Mouse (Mus musculus) midbrain, embryonic 15.5 days (tissue): ENCODE data around the gene 1700011L22Rik. TPM values are rescaled to one million over a fixed set of nuclear protein-coding genes. Genes with fewer than 3 reads are reported as not detected.

Experiments
- ATAC-seq: fragments of 200-750 bp; cut with Nextera tagmentation; replicated peaks from 2 replicates; pipeline ENCODE4 v1.8.0; 2017; ENCODE audit warnings: moderate TSS enrichment
- H3K27ac ChIP-seq: fragments of 300-500 bp; sonication (generic); 2 replicates; pipeline ENCODE4 v1.5.1; 2015; ENCODE audit warnings: mild to moderate bottlenecking, inconsistent platforms
- H3K27me3 ChIP-seq: fragments of 300-500 bp; sonication (generic); replicated peaks from 2 replicates; pipeline ENCODE4 v1.6.1; 2015; ENCODE audit warnings: inconsistent platforms
- H3K36me3 ChIP-seq: fragments of 300-500 bp; sonication (generic); replicated peaks from 2 replicates; pipeline ENCODE4 v1.6.1; 2015; ENCODE audit warnings: inconsistent platforms
- H3K4me1 ChIP-seq: fragments of 300-500 bp; sonication (generic); 2 replicates; pipeline ENCODE4 v1.6.1; 2015; ENCODE audit warnings: inconsistent platforms
- H3K4me2 ChIP-seq: fragments of 300-500 bp; sonication (generic); 2 replicates; pipeline ENCODE4 v1.6.1; 2015; ENCODE audit warnings: inconsistent platforms, mild to moderate bottlenecking, moderate library complexity
- H3K4me3 ChIP-seq: fragments of 300-500 bp; sonication (generic); 2 replicates; pipeline ENCODE4 v1.5.1; 2015; ENCODE audit warnings: mild to moderate bottlenecking, inconsistent platforms
- H3K9ac ChIP-seq: fragments of 300-500 bp; sonication (generic); 2 replicates; pipeline ENCODE4 v1.6.1; 2015; ENCODE audit warnings: mild to moderate bottlenecking, inconsistent platforms
- H3K9me3 ChIP-seq: fragments of 300-500 bp; sonication (generic); 2 replicates; pipeline ENCODE4 v1.6.1; 2016; ENCODE audit warnings: inconsistent platforms
- WGBS: fragments of 180-500 bp; shearing (Covaris S2); methylation state at CpG from one replicate; pipeline ENCODE4 v1.1.7; 2015; ENCODE audit warnings: mixed read lengths; 5-methylcytosine and 5-hydroxymethylcytosine counted together
- polyA plus RNA-seq: library from polyadenylated mRNA; unstranded; fragments of >200 nt; fragmentation: Nextera tagmentation; extraction: Ambion mirVana; gene quantifications from 2 replicates; pipeline ENCODE4 v1.2.1, GENCODE M21; 2015

1700011L22Rik gene
- polyA plus RNA-seq, 1 experiment from 2014 or later, result not detected

GRCm38 (mm10) chr8:79227194-79227593, 21.2 kb downstream of the 1700011L22Rik start:
- Histone ChIP-seq H3K4me1 (no peaks in the 10 kb centered on the region), H3K36me3 (no peaks in the 10 kb centered on the region), H3K9me3 (no peaks in the 10 kb centered on the region), H3K27ac (no peak overlapping the region), H3K4me2 (no peak overlapping the region), H3K4me3 (no peak overlapping the region), H3K27me3 (no peaks in the 10 kb centered on the region), H3K9ac (no peak overlapping the region)
- 78% methylated on average over 4 of the region's 4 CpGs for WGBS
- no peak for ATAC-seq

- WGBS, result 92% methylated on average over 3 of the region's 3 CpGs
Measured at GRCm38 (mm10) chr8:79226046-79226445, 22.3 kb downstream of the 1700011L22Rik start.

GRCm38 (mm10) chr8:79225586-79225985, 22.8 kb downstream of the 1700011L22Rik start:
- H3K9me3 ChIP-seq, result no peaks in the 10 kb centered on the region
- H3K27ac ChIP-seq, result no peak overlapping the region
- H3K4me1 ChIP-seq, result no peaks in the 10 kb centered on the region
- WGBS, result 88% methylated on average over 7 of the region's 7 CpGs
- no peaks in the 10 kb centered on the region for H3K27me3 ChIP-seq
- H3K9ac ChIP-seq, result no peak overlapping the region
- no peak overlapping the region for H3K4me2 ChIP-seq
- H3K4me3 ChIP-seq, result no peak overlapping the region
- ATAC-seq, result no peak
- no peaks in the 10 kb centered on the region for H3K36me3 ChIP-seq

More at GRCm38 (mm10) chr8:79226046-79226445, 22.3 kb downstream of the 1700011L22Rik start:
- H3K27ac ChIP-seq, result no peak overlapping the region
- ATAC-seq, result no peak
- H3K36me3 ChIP-seq, result no peaks in the 10 kb centered on the region
- H3K4me2 ChIP-seq, result no peak overlapping the region
- H3K9ac ChIP-seq, result no peak overlapping the region
- H3K4me1 ChIP-seq, result no peaks in the 10 kb centered on the region
- H3K27me3 ChIP-seq, result no peaks in the 10 kb centered on the region
- H3K4me3 ChIP-seq, result no peak overlapping the region
- H3K9me3 ChIP-seq, result no peaks in the 10 kb centered on the region

GRCm38 (mm10) chr8:79224363-79224762, 24.0 kb downstream of the 1700011L22Rik start:
- Histone ChIP-seq H3K4me2 (no peak overlapping the region), H3K4me1 (no peaks in the 10 kb centered on the region), H3K4me3 (no peak overlapping the region), H3K27ac (no peak overlapping the region), H3K27me3 (no peaks in the 10 kb centered on the region), H3K9ac (no peak overlapping the region), H3K9me3 (no peaks in the 10 kb centered on the region), H3K36me3 (no peaks in the 10 kb centered on the region)
- 23% methylated on average over 9 of the region's 9 CpGs for WGBS
- no peak for ATAC-seq

GRCm38 (mm10) chr8:79222752-79223141, 25.6 kb downstream of the 1700011L22Rik start:
- no peak overlapping the region for H3K27ac ChIP-seq
- WGBS, result 69% methylated on average over 5 of the region's 5 CpGs
- H3K4me2 ChIP-seq, result no peak overlapping the region
- ATAC-seq, result no peak; the same call in 1 of the 2 replicates
- H3K36me3 ChIP-seq, result no peaks in the 10 kb centered on the region
- H3K9ac ChIP-seq, result no peak overlapping the region
- no peaks in the 10 kb centered on the region for H3K27me3 ChIP-seq
- H3K4me1 ChIP-seq, result no peaks in the 10 kb centered on the region
- no peak overlapping the region for H3K4me3 ChIP-seq
- H3K9me3 ChIP-seq, result no peaks in the 10 kb centered on the region

- no peaks in the 10 kb centered on the region for H3K4me1 ChIP-seq
- no peaks in the 10 kb centered on the region for H3K9me3 ChIP-seq
- no peak overlapping the region for H3K27ac ChIP-seq
- H3K9ac ChIP-seq, result no peak overlapping the region
- WGBS, result 58% methylated on average over 5 of the region's 5 CpGs
- no peak for ATAC-seq
- H3K4me3 ChIP-seq, result no peak overlapping the region
- H3K27me3 ChIP-seq, result no peaks in the 10 kb centered on the region
- no peak overlapping the region for H3K4me2 ChIP-seq
- no peaks in the 10 kb centered on the region for H3K36me3 ChIP-seq
Measured at GRCm38 (mm10) chr8:79222106-79222751, 26.1 kb downstream of the 1700011L22Rik start.

GRCm38 (mm10) chr8:79211630-79212029, 36.7 kb downstream of the 1700011L22Rik start:
- no peak overlapping the region for H3K9ac ChIP-seq
- no peak overlapping the region for H3K27ac ChIP-seq
- H3K9me3 ChIP-seq, result no peaks in the 10 kb centered on the region
- peaks cover 23% of the 10 kb centered on the region for H3K4me1 ChIP-seq
- no peaks in the 10 kb centered on the region for H3K27me3 ChIP-seq
- H3K4me3 ChIP-seq, result no peak overlapping the region
- H3K36me3 ChIP-seq, result no peaks in the 10 kb centered on the region
- H3K4me2 ChIP-seq, result no peak overlapping the region
- WGBS, result 70% methylated on average over 9 of the region's 9 CpGs
- no peak for ATAC-seq

GRCm38 (mm10) chr8:79209641-79210358, 38.6 kb downstream of the 1700011L22Rik start:
- Histone ChIP-seq H3K9me3 (no peaks in the 10 kb centered on the region), H3K4me3 (peak overlapping the region; percentile 39), H3K9ac (peak overlapping the region; percentile 44), H3K27me3 (no peaks in the 10 kb centered on the region), H3K36me3 (no peaks in the 10 kb centered on the region), H3K27ac (peak overlapping the region; percentile 51), H3K4me2 (peak overlapping the region; percentile 65), H3K4me1 (peaks cover 23% of the 10 kb centered on the region)
- WGBS, result 3% methylated on average over 27 of the region's 27 CpGs
- peak; percentile 87 for ATAC-seq

- Histone ChIP-seq H3K9me3 (no peaks in the 10 kb centered on the region), H3K4me3 (peak overlapping the region; percentile 39; the same call in 1 of the 2 replicates), H3K27me3 (no peaks in the 10 kb centered on the region), H3K27ac (peak overlapping the region; percentile 51; the same call in 1 of the 2 replicates), H3K4me1 (peaks cover 23% of the 10 kb centered on the region), H3K4me2 (peak overlapping the region; percentile 65), H3K36me3 (no peaks in the 10 kb centered on the region), H3K9ac (no peak overlapping the region)
- peak; percentile 31 for ATAC-seq
- 11% methylated on average over 15 of the region's 15 CpGs for WGBS
Measured at GRCm38 (mm10) chr8:79208691-79209640, 39.4 kb downstream of the 1700011L22Rik start.

GRCm38 (mm10) chr8:79208181-79208580, 40.2 kb downstream of the 1700011L22Rik start:
- H3K9ac ChIP-seq, result no peak overlapping the region
- H3K4me1 ChIP-seq, result peaks cover 23% of the 10 kb centered on the region
- H3K27ac ChIP-seq, result no peak overlapping the region
- 48% methylated on average over 3 of the region's 3 CpGs for WGBS
- no peak overlapping the region for H3K4me2 ChIP-seq
- no peak for ATAC-seq
- no peaks in the 10 kb centered on the region for H3K9me3 ChIP-seq
- H3K27me3 ChIP-seq, result no peaks in the 10 kb centered on the region
- no peaks in the 10 kb centered on the region for H3K36me3 ChIP-seq
- H3K4me3 ChIP-seq, result no peak overlapping the region

GRCm38 (mm10) chr8:79206895-79207294, 41.5 kb downstream of the 1700011L22Rik start:
- H3K9ac ChIP-seq, result no peak overlapping the region
- no peaks in the 10 kb centered on the region for H3K9me3 ChIP-seq
- no peaks in the 10 kb centered on the region for H3K27me3 ChIP-seq
- WGBS, result 67% methylated on average over 4 of the region's 4 CpGs
- H3K4me3 ChIP-seq, result no peak overlapping the region
- H3K36me3 ChIP-seq, result no peaks in the 10 kb centered on the region
- no peak overlapping the region for H3K4me2 ChIP-seq
- H3K27ac ChIP-seq, result no peak overlapping the region
- ATAC-seq, result no peak
- peaks cover 23% of the 10 kb centered on the region for H3K4me1 ChIP-seq
